Mouse (Mus musculus) bone marrow macrophage, adult 2 months (primary cell): ENCODE measurements around the gene Ppfibp2.

Experiments
- CTCF ChIP-seq: IDR thresholded peaks from 2 replicates; pipeline ENCODE4 v1.5.1; 2012; ENCODE audit warnings: low read depth, mild to moderate bottlenecking, low read length, moderate library complexity
- POLR2A ChIP-seq: IDR thresholded peaks from 2 replicates; pipeline ENCODE4 v1.6.1; 2012; ENCODE audit warnings: mild to moderate bottlenecking, low read depth, low read length, borderline replicate concordance

DNA sequence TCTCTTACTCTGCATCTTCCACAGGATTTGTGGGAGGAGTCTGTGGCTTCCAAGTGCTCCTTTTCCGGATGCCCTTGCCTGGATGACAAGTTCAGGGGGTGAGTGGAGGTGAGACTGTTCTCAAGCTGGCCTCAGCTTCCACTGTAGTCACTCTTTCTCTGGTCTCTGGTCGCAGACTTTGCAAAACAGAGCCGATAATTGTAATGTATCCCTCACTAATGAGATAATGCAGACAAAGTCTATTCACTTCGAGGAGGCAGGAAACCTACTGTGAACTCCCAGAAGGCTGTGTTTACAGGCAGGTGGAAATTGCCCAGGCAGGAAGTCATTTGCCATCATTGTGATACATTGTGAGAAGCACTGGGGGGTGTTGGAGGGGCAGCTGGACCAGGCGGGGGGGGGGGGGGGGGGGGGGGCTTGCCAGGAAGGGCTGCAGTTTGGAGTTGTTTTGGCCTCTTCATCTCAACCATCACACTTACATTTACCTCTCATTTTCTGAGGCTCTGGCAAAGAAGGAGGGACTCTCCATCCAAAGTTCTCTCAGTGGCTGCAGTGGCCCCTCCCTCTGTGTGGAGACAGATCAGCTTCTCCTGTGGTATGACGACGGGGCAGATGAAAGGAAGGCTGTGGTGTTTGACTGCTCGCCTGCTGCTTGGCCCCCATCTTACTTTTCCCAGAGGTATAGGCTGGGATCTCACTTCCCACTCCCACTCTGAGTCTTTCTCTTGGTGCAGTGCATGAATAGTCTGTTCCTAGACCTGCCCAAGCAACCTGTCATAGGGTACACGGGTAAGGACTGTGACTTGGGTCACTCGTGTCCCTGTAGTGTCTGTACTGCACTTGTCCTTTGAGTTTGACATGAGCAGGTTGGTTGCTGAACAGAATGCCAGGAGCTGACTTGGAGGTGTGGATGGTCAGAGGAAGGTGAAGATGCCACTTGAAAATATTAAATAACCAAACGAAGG is 23.3 kb downstream of the Ppfibp2 start:
- TF ChIP-seq CTCF (no peak), POLR2A (no peak)
